Mouse (Mus musculus) layer of hippocampus, postnatal 10 days (tissue): ENCODE measurements at regions not wholly inside any gene's neighbourhood (a gene's known extent, or its start where the extent isn't known, plus 50 kb on each side); places are given as distances from the start of the nearest gene placed in this dataset.

Experiments
- DNase-seq, 2 experiments: peaks; one replicate each; pipeline ENCODE4 v3.0.0; 2021; ENCODE audit warnings: low spot score in 2 of 2

DNA sequence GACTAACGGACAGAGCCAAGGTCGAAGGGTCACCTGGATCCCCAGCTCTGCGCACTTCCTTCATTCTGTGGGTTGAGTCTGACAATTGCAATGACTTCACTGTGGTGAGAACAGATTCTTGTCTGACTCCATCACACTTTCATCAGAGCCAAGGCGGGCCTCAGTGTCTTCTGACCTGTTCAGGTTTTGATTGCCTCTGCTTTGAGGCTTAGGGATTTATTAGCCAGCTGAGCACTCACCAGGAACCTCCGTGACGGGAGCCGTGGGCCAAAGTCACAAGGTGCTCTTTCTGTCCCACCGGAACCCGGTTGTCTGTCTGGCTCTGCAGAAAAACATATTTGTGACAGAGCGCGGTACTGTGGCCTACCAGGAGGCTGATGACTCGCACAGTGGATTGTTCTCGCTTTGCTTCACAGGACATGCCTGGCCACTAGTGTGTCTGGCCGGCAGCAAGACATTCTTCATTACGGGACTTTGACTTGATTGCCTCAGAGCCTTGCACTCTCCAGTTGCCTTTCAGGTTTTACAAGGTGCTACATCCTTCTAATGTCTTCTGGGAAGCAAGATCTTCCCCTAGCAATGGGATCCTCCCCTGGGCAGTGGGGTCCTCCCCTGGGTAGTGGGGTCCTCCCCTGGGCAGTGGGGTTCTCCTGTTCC is 114.9 kb upstream of the Prickle1 start:
- DNase-seq = no peak

DNA sequence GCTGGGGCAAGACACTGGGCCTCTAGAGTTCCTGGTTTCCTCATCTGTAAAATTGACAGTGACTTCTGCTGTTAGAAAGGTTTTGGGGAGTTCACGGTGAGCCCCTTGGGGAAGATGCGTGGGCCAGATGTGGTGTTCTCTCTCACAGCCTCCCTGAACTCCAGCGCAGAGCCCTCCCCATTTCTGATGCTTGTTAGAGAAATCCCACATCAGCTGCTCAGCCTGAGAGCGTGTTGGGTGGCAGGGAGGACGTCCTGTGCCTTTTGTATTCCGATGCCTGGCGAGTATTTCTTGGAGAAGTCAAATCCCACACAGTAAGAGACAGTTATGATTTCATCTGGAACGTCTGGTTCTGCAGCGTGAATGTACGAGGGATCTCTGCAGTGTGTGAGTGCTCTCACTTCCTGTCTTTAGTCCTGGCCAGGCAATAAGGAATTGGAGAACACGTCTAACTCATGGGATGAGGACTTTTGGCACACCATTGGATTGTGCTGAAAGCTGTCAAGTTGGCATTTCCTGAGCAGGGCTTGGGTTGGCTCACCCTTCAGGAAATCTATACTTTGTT is 110.8 kb upstream of the Prickle1 start:
- no peak for DNase-seq

DNA sequence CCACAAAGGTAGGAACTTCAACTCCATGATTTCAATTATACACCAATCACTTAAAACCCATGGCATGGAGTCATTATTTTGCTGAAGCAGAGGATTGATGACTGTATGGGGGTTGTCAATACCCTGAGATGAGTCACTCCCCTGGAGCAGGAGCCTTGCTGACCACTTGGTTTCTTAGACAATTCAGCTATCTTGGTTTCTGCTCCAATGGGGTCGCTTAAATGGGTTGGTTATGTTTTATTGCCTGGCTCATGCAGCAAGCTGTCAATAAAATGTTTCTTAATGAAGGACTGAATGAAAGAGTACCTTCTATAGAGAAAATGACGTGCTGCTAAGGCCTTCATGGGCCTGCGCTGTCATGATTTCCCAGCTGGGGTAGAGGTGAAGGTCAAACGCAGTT is 110.0 kb upstream of the Prickle1 start:
- no peak for DNase-seq

DNA sequence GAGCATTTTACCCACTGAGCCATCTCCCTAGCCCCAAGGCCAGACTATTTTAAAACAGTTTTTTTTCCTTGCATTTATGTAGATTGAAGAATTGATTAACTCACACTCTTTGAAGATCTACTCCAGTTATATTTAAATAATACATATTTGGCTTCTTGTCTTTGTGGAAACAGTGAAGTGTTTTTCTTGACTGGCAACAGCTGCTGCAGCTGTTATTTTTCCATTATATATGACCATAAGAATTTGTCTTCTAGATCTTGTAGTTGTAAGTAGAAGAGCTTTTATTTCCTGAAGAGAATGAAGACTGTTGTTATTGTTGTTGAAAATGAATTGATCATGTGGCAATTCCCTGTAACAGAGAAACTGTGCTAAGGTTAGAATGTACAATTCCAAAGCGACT is 109.4 kb upstream of the Prickle1 start:
- no peak for DNase-seq

DNA sequence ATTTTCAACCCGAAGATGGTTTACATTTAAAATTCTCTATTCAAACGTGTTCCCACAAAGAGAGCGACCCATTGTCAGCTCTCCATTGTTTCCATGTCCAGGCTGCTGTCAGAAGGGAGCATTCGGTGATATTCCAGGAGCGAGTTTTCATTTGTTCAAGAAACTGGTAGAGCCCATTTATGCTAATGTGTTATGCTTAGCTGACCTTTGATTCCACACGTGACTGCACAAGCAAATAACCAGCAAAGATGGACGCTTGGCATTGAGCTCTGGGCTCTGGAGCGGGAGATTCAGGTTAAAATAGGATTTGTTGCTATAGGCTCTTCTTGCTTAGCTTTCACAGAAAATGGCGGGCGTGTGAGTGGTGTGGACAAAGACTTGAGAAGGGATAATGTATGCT is 105.3 kb upstream of the Prickle1 start:
- DNase-seq = no peak

DNA sequence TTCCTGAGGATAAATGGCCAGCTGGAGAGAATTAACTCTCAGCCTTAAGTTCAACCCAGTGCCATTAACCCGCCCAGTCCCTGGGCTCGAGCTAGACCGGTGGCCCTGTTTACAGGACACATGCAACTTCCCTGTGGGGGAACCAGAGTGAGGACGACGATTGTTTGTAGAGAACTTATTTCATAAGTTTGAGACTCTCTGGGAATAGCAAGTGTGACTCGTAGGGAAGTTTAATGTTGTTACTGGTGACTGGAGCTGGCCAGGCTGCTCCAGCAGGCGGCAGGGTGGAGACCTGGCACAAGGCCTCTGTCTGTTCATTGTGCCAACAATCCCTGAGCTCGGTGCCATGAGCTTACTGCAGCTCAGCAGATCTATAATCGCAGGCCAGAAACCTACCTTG is 104.3 kb upstream of the Prickle1 start:
- DNase-seq = peak; percentile 58 to 65

DNA sequence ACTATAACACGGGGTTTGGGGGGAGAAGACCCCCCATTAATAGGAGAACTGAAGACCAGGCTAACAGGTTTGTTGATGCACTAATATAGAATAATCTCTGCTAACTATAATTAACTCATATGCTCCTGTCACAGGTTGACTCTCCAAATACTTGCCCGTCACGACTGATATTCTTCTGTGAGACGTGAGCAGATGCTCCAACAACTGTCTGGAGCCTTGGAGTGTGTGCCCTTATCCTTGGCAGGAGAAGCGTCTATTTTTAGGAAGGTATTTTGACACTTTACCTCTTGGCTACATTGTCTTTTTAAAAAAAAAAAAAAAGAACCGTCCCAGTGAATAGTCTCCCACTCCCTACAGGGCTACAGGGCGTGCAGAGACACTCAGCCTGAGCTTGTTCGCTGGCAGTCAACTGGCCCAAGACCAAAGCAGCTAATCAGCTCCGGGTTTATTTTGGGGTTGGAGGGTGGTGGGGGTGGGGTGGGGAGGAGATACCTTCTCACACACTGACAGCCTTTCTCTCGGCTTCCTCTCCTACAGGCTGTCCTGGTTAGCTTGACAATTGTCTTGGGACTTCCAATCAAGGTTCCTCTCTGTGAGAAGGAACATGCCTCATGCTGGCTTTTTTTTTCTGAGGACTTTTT is 102.6 kb upstream of the Prickle1 start:
- DNase-seq = no peak

DNA sequence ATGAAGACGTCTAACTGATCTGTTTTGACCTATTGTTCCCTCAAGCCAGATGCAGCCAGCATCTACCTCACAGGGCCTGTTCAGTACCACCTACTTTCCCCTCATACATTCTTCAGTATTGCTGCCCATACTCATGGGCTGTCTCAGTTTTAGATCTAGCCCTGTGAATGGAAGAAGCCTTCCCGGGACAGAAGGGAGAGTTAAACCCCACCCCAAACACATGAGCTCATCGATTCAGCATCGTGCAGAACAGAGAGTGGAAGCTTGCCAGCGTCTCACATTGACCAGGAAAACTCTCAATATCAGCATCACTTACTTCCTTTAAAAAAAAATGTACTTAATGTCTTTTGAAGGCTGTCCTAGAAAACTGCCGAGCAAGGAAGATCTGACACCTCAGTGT is 95.0 kb upstream of the Prickle1 start:
- no peak for DNase-seq

DNA sequence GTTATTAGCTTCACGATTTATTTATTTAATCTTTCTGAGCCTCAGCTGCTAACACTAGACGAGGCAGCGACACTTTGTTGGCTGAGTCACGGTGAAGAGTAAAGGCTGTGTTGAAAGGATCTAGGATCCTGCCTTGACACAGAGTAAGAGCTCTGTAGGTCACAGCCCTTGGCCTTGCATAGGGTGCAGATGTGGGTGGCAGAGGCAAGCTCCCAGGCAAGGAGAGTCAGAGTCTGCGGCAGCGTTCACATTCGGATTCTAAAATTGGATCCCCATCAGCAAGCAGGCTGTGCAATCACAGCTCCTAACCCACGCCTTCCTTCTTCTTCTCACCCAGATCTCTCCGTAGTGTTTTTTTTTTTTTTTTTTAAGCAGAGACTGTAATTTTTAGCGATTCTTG is 94.3 kb upstream of the Prickle1 start:
- DNase-seq = peak; percentile 13 to 21

DNA sequence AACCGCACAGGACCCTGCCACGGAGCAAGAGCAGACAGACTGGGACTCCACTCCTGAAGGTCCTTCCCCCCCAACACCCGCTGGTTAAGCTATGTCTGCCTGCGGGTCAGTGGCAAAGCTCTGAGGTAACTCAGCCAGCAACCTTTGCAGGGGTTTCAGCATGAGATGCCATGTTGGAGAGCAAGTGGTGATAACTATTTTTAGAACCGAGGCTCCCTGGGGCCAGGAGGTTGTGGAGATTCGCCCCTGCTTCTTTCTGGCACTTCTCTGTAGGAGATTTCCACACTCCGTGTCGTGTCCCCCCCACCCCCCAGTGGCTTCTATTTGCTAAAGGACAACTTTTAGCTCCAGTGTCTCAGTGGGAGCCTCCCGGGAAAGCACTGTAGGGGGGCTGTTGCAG is 90.7 kb upstream of the Prickle1 start:
- no peak for DNase-seq

DNA sequence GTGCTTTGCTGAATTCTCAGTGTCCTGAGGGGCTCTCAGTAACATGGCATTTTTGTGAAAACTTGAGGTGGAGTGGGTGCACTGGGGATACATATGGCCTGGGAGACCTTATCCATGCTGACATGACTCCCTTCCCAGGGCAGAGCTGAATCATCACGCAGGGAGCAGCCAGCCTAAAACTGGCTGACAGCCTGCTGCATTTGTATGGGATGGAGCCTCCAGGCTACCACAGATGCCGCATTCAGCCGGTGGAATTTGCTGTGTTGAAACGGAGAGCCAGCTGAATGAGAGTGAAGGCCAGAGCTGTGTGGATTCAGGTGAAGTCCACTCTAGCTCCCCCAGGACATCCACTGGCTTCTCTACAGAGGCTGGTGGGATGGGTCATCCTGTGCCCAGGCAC is 85.9 kb upstream of the Prickle1 start:
- DNase-seq = peak; percentile 28 to 39

DNA sequence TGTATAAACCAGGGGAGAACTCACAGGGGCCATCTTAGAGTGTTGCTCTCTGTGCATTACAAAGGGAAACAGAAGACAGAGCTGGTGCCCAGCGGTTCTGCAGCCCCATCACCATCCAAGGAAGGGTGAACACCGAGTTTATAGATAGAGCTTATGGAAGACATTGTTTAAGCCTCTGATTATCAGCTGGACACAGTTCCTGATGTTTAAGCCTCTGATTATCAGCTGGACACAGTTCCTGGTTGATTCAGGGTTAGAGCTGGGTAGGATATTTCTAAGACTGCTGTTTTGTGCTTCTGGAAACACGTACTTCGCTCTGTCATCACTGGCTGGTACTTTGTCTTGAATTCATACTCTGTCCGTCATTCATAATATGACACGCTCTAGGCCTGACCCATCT is 79.9 kb upstream of the Prickle1 start:
- DNase-seq = no peak

DNA sequence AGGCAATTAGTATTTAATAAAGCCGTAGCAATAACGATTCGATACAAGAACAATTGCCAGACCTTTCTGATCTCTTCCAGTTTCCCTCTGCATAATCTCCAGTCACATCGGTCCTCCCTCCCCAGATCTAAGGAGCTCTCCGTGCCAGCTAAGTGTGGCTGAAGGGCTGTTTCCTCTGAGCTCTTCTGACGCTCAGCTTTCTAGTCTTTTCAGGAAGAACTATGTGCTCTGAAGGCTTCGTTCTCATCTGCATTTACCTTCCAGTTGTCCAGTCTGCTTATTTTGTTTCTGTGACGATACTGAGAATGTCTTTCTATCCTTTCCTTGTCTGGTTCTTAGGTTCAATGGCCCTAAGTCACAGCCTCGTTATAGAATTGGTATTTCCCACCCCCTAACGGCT is 78.3 kb upstream of the Prickle1 start:
- no peak for DNase-seq

DNA sequence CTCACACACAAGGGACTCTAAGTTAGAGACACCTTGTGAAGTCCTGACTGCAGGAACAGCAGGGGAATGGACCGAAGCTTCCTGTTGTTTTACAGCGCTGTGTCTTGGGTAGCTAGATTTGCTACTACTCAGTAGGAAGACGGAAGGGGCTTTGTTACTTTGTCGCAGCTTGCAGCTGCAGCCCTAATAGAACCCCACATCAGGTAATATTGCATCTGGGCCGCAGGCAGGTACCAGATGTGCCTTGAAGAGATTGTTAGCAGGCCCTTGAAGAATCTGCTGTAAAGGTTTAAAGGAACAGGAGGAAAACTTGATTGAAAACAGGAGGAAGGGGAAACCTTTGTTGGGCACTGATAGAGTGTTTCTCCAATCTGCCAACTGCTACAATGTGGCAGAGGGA is 68.2 kb upstream of the Prickle1 start:
- no peak for DNase-seq

DNA sequence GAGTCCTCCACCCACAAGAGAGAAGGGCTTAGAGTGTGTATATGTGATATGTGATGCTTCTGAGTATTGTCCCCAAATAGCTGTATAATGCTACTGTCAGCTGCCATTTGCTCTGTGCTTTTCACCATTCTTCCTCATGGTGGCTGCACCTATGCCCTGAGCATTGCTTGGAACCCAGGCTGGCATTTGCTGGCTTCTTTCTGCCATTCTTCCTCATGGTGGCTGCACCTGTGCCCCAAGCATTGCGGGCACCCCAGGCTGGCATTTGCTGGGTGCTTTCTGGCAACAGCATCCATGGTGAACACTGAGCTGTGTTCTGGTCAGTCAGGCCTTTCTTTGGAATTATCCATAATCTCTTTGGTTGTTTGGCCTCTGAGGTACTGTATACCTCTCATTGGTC is 66.9 kb upstream of the Prickle1 start:
- DNase-seq = no peak

DNA sequence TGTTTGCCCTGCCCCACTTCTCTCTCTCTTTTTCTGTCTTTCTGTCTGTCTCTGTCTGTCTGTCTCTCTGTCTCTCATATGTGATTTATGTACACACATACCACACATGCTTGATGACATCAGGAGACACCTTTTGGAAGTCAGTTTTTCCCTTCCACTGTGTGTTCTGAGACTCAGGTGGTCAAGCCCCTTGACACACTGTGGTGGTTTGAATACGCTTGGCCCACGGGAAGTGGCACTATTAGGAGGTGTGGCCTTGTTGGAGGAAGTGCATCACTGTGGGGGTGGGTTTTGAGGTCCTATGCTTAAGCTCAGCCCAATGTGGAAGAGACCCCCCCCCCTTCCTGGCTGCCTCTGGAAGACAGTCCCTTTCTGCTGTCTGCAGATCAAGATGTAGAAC is 66.1 kb upstream of the Prickle1 start:
- no peak for DNase-seq

DNA sequence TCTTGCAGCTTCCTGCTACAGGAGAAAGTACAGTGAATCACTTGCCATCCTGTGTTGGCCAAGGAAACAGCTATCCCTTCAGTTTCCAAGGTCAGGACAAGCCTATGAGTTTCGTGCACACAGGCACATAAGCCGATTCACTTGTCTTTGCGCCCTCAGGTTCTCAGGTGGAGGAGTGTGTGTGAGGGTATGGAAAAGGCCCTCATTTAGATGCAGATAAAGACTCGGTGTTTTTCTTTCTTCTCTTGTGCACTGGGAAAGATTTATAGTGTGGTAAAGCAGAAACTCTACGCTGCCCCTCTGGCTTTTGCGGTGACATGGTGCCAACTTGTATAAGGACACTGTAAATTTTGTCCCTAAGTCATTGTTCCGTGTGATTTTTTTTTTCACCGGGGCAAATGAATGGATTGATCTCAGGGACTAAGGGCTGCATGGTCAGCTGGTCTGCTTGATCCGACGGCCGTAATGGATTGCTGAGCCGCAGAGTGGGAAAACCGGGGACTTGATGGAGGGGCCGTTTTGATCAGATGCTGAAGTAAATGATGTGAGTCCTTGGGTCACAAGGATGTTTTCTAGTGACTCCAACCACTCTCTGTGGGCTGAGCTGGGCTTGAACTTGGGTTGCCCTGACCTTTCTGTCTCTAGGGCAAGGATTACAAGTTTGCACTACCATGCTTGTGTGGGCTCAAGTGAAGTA is 65.4 kb upstream of the Prickle1 start:
- DNase-seq = no peak

DNA sequence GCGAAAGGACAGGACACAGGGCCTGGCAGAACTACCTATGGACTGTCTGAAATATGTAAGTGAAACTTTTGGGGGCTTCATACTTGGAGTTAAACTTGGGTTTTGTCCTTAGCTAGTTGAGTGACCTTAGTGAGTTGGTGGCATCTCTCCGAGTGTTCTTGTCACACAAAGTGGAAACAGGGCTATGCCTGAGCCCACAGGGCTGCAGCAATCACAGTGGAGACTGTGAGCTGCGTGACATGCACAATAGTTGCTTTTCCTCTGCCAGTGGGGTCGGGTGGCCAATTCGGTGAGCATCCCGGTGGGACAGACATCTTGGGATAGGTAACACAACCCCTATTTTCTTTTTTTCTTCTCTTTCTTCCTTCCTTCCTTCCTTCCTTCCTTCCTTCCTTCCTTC is 61.5 kb upstream of the Prickle1 start:
- DNase-seq = no peak

DNA sequence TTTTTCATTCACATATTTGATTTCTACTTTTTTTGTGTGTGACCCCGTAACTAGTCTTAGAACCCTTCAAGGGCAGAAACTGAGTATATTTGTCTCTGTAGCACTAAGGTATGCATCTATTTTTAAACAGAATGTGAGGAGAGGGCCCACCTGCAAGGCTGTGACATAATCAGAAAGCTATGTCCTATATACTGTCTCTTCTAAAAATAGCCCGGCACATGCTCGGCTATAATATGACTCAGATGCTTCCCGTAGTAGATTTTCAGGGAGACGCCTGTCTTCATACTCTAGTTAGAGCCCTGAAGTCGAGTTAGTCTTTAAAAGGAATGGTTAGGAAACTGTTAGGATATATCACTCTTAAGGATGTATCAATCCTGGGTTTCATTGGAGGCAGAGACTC is 61.0 kb upstream of the Prickle1 start:
- DNase-seq = no peak

DNA sequence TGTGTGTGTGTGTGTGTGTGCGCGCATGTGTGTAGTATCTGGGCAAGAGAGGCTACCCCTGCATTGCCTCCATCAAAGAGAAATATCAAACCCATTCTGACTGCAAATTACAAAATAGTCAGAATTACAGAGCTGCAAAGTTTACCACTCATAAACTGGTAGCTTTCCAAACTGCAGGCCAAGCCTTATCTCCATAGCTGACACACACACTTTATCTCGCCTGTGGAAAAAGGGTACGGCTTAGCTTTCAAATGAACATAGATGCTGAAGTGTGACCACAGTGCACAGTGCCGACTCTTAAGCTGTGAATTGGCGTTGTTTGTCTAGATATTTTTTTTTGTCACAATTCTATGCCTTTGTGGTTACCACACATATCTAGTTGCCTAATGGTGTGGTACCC is 60.1 kb upstream of the Prickle1 start:
- no peak for DNase-seq

DNA sequence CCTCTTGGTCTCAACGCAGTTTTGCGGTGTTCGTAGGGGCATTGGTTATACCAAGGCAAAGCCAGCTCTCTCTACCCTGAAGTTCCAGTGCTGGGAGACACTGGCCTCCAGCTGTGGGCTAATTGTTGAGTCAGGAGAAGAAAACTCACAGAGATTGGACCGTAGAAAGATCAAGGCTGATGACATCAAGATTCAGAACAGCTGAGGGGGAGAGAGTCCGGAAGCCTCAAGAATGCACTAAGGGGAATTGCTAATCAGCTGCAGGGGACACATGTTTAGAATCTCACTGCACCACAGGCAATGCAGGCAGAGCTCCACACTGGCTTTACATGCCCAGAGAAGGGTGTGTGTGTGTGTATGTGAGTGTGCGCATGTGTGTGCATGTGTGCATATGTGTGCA is 59.6 kb upstream of the Prickle1 start:
- no peak for DNase-seq

DNA sequence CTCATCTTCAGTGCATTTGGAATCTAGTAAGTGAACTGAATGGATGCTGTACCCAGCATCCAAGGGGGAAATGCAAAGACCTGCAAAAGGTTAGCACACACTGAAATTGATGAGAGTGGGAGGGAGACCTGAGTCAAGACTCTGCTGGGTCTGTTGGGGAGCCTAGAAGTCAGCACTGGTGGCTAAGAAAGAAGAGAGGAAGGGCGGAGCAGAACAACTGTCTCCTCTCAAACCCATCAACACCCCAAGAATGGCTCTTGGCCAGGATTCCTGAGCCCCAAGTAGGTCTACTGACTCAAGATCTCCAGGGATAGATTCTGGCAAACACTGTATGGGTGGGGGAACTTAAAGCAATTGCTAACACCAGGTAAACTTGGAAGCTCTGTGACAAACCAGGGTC is 57.7 kb upstream of the Prickle1 start:
- DNase-seq = no peak
